Mouse (Mus musculus) C2C12 (cell line): ENCODE data around the gene Socs2.

Source experiments
- CTCF ChIP-seq: IDR thresholded peaks from one replicate; pipeline ENCODE4 v1.5.1; 2011; ENCODE audit not compliant: control insufficient read depth, insufficient read depth, insufficient read length
- FOSL1 ChIP-seq: IDR thresholded peaks from one replicate; pipeline ENCODE4 v1.8.0; 2011; ENCODE audit warnings: mild to moderate bottlenecking, low read length; ENCODE audit not compliant: poor library complexity, insufficient read depth, severe bottlenecking
- MYOD1 ChIP-seq: IDR thresholded peaks from one replicate; pipeline ENCODE4 v1.6.1; 2011; ENCODE audit warnings: low read depth; ENCODE audit not compliant: control insufficient read depth, insufficient read length
- MYOG ChIP-seq: IDR thresholded peaks from one replicate; pipeline ENCODE4 v1.6.1; 2011; ENCODE audit not compliant: control insufficient read depth, insufficient read length; ENCODE audit errors: extremely low read depth
- USF1 ChIP-seq: IDR thresholded peaks from one replicate; pipeline ENCODE4 v1.6.1; 2011; ENCODE audit warnings: low read depth, mild to moderate bottlenecking, control low read depth, moderate library complexity

DNA sequence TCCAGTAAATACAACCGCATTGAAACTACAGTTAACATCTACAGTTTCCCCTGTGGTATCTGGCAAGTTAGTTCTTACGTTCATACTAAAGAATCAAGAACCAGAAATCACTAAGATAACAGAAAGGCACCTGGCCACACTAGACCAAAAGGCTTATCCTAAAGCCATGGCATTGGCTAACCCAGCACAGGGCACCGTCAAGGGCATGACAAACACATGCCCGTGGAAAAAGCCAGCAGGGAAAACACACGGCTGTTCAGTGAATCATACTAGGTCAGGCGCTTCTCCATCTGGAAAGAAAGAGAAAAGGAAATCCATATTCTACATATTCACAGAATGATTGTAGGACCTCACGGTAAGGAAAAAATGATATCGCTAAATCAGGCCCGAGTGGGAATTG is 26.1 kb downstream of the Socs2 start:
- no peak for TF ChIP-seq CTCF
- TF ChIP-seq USF1: no peak
- TF ChIP-seq FOSL1: no peak
- no peak for TF ChIP-seq MYOG
- no peak for TF ChIP-seq MYOD1
